Mouse (Mus musculus) kidney, embryonic 15.5 days (tissue): ENCODE data around the gene Hilpda. TPM values are rescaled to one million over a fixed set of nuclear protein-coding genes. Genes with fewer than 3 reads are reported as not detected.
A peak's percentile ranks its signal among the peaks of the same experiment; 100 is the strongest.

ENCODE experiments used
- ATAC-seq: fragments of 200-750 bp; cut with Nextera tagmentation; replicated peaks from 2 replicates; pipeline ENCODE4 v1.8.0; 2017; ENCODE audit warnings: moderate TSS enrichment; ENCODE audit not compliant: low FRiP score
- H3K27ac ChIP-seq: fragments of 300-500 bp; sonication (generic); 2 replicates; pipeline ENCODE4 v1.5.1; 2015; ENCODE audit warnings: mild to moderate bottlenecking, inconsistent platforms
- H3K27me3 ChIP-seq: fragments of 300-500 bp; sonication (generic); 2 replicates; pipeline ENCODE4 v1.6.1; 2015; ENCODE audit warnings: inconsistent platforms
- H3K36me3 ChIP-seq: fragments of 300-500 bp; sonication (generic); 2 replicates; pipeline ENCODE4 v1.6.1; 2015; ENCODE audit warnings: inconsistent platforms
- H3K4me1 ChIP-seq: fragments of 300-500 bp; sonication (generic); 2 replicates; pipeline ENCODE4 v1.6.1; 2015; ENCODE audit warnings: inconsistent platforms
- H3K4me2 ChIP-seq: fragments of 300-500 bp; sonication (generic); 2 replicates; pipeline ENCODE4 v1.6.1; 2015; ENCODE audit warnings: moderate library complexity, mild to moderate bottlenecking, inconsistent platforms
- H3K4me3 ChIP-seq: fragments of 300-500 bp; sonication (generic); replicated peaks from 2 replicates; pipeline ENCODE4 v1.5.1; 2015; ENCODE audit warnings: mild to moderate bottlenecking, inconsistent platforms
- H3K9ac ChIP-seq: fragments of 300-500 bp; sonication (generic); 2 replicates; pipeline ENCODE4 v1.6.1; 2015; ENCODE audit warnings: mild to moderate bottlenecking, inconsistent platforms
- H3K9me3 ChIP-seq: fragments of 300-500 bp; sonication (generic); replicated peaks from 2 replicates; pipeline ENCODE4 v1.6.1; 2016; ENCODE audit warnings: inconsistent platforms
- WGBS: fragments of 180-500 bp; shearing (Covaris S2); methylation state at CpG from one replicate; pipeline ENCODE4 v1.1.7; 2015; ENCODE audit warnings: mixed read lengths; 5-methylcytosine and 5-hydroxymethylcytosine counted together
- polyA plus RNA-seq: library from polyadenylated mRNA; unstranded; fragments of >200 nt; fragmentation: Nextera tagmentation; extraction: Ambion mirVana; gene quantifications from 2 replicates; pipeline ENCODE4 v1.2.1, GENCODE M21; 2015

Hilpda gene
- polyA plus RNA-seq, 1 experiment from 2014 or later = 33.2 TPM

GRCm38 (mm10) chr6:29317941-29318340 lies 45.7 kb downstream of the Hilpda start:
- Histone ChIP-seq H3K27me3 (no peaks in the 10 kb centered on the region), H3K4me1 (peaks cover 16% of the 10 kb centered on the region), H3K4me3 (no peak overlapping the region), H3K36me3 (no peaks in the 10 kb centered on the region), H3K4me2 (no peak overlapping the region), H3K9me3 (no peaks in the 10 kb centered on the region), H3K9ac (no peak overlapping the region), H3K27ac (peak overlapping the region; percentile 18; the same call in 1 of the 2 replicates)
- no peak for ATAC-seq
- WGBS = 41% methylated on average over 3 of the region's 3 CpGs

- Histone ChIP-seq H3K4me3 (no peak within 1 kb of the TSS), H3K36me3 (no peaks in the 10 kb centered on the region), H3K4me1 (peaks cover 16% of the 10 kb centered on the region), H3K4me2 (no peak within 1 kb of the TSS), H3K9me3 (no peaks in the 10 kb centered on the region), H3K27ac (peak within 1 kb of the TSS; percentile 39; the same call in 1 of the 2 replicates), H3K27me3 (no peaks in the 10 kb centered on the region), H3K9ac (no peak within 1 kb of the TSS)
- 0 out of 2 replicates have a peak, but pooled peaks have one; percentile 73 for ATAC-seq
- WGBS = 33% methylated on average over 5 of the region's 5 CpGs
These were observed 46.6 kb downstream of the Hilpda start, which contains the start of gene Fam71f1 for GRCm38 (mm10) chr6:29318879-29319278. Gene Fam71f1, plus strand, starts transcription at chr6:29319140.

GRCm38 (mm10) chr6:29321586-29321985 lies 49.3 kb downstream of the Hilpda start:
- Histone ChIP-seq H3K4me1 (peaks cover 16% of the 10 kb centered on the region), H3K4me3 (no peak overlapping the region), H3K9me3 (no peaks in the 10 kb centered on the region), H3K4me2 (no peak overlapping the region), H3K27me3 (no peaks in the 10 kb centered on the region), H3K36me3 (no peaks in the 10 kb centered on the region), H3K9ac (no peak overlapping the region), H3K27ac (no peak overlapping the region)
- no peak for ATAC-seq
- 77% methylated on average over 6 of the region's 6 CpGs for WGBS

GRCm38 (mm10) chr6:29322147-29322546 lies 49.9 kb downstream of the Hilpda start:
- peaks cover 16% of the 10 kb centered on the region for H3K4me1 ChIP-seq
- H3K27me3 ChIP-seq = no peaks in the 10 kb centered on the region
- no peak overlapping the region for H3K27ac ChIP-seq
- H3K4me2 ChIP-seq = no peak overlapping the region
- 92% methylated on average over 7 of the region's 7 CpGs for WGBS
- H3K9me3 ChIP-seq = no peaks in the 10 kb centered on the region
- no peak overlapping the region for H3K4me3 ChIP-seq
- H3K9ac ChIP-seq = no peak overlapping the region
- no peaks in the 10 kb centered on the region for H3K36me3 ChIP-seq
- ATAC-seq = no peak

GRCm38 (mm10) chr6:29322735-29323134 lies 50.4 kb downstream of the Hilpda start:
- no peak overlapping the region for H3K4me3 ChIP-seq
- H3K27me3 ChIP-seq = no peaks in the 10 kb centered on the region
- H3K4me1 ChIP-seq = peaks cover 14% of the 10 kb centered on the region
- H3K27ac ChIP-seq = no peak overlapping the region
- no peaks in the 10 kb centered on the region for H3K36me3 ChIP-seq
- 78% methylated on average over 4 of the region's 4 CpGs for WGBS
- no peak overlapping the region for H3K9ac ChIP-seq
- ATAC-seq = no peak
- no peak overlapping the region for H3K4me2 ChIP-seq
- no peaks in the 10 kb centered on the region for H3K9me3 ChIP-seq

Other genes starting within 250 kb of the Hilpda start
- not detected in 2 replicates for gene Lep, start 212.3 kb upstream of the Hilpda start, polyA plus RNA-seq
- gene Rbm28, start 107.5 kb upstream of the Hilpda start, polyA plus RNA-seq = 46.1 and 48.8 TPM in 2 replicates
- 1.0 and 1.6 TPM in 2 replicates for gene Prrt4, start 92.9 kb upstream of the Hilpda start, polyA plus RNA-seq
- gene Impdh1, start 56.1 kb upstream of the Hilpda start, polyA plus RNA-seq = 39.7 and 44.9 TPM in 2 replicates
- 0.28 and 0.32 TPM in 2 replicates for gene Fam71f2, start 7.1 kb downstream of the Hilpda start, polyA plus RNA-seq
- 0.12 and 0.22 TPM in 2 replicates for gene Fam71f1, start 46.7 kb downstream of the Hilpda start, polyA plus RNA-seq
- gene Calu, start 75.6 kb downstream of the Hilpda start, polyA plus RNA-seq = 382 and 391 TPM in 2 replicates
- gene Opn1sw, start 116.0 kb downstream of the Hilpda start, polyA plus RNA-seq = 0.26 and 0.29 TPM in 2 replicates
- gene Ccdc136, start 123.8 kb downstream of the Hilpda start, polyA plus RNA-seq = 22.5 and 22.6 TPM in 2 replicates
- 7.7 and 9.3 TPM in 2 replicates for gene Flnc, start 160.8 kb downstream of the Hilpda start, polyA plus RNA-seq
- gene Atp6v1f, start 195.2 kb downstream of the Hilpda start, polyA plus RNA-seq = 268 and 287 TPM in 2 replicates
- not detected in 2 replicates for gene Atp6v1fnb, start 198.9 kb downstream of the Hilpda start, polyA plus RNA-seq
- 24.0 and 27.9 TPM in 2 replicates for gene Kcp, start 235.5 kb downstream of the Hilpda start, polyA plus RNA-seq